Mouse (Mus musculus) midbrain, embryonic 15.5 days (tissue): ENCODE results near the gene Umodl1. TPM values are rescaled to one million over a fixed set of nuclear protein-coding genes. Genes with fewer than 3 reads are reported as not detected.

Experiments used
- ATAC-seq: fragments of 200-750 bp; cut with Nextera tagmentation; replicated peaks from 2 replicates; pipeline ENCODE4 v1.8.0; 2017; ENCODE audit warnings: moderate TSS enrichment
- H3K27ac ChIP-seq: fragments of 300-500 bp; sonication (generic); 2 replicates; pipeline ENCODE4 v1.5.1; 2015; ENCODE audit warnings: mild to moderate bottlenecking, inconsistent platforms
- H3K27me3 ChIP-seq: fragments of 300-500 bp; sonication (generic); replicated peaks from 2 replicates; pipeline ENCODE4 v1.6.1; 2015; ENCODE audit warnings: inconsistent platforms
- H3K36me3 ChIP-seq: fragments of 300-500 bp; sonication (generic); replicated peaks from 2 replicates; pipeline ENCODE4 v1.6.1; 2015; ENCODE audit warnings: inconsistent platforms
- H3K4me1 ChIP-seq: fragments of 300-500 bp; sonication (generic); 2 replicates; pipeline ENCODE4 v1.6.1; 2015; ENCODE audit warnings: inconsistent platforms
- H3K4me2 ChIP-seq: fragments of 300-500 bp; sonication (generic); 2 replicates; pipeline ENCODE4 v1.6.1; 2015; ENCODE audit warnings: inconsistent platforms, mild to moderate bottlenecking, moderate library complexity
- H3K4me3 ChIP-seq: fragments of 300-500 bp; sonication (generic); 2 replicates; pipeline ENCODE4 v1.5.1; 2015; ENCODE audit warnings: mild to moderate bottlenecking, inconsistent platforms
- H3K9ac ChIP-seq: fragments of 300-500 bp; sonication (generic); 2 replicates; pipeline ENCODE4 v1.6.1; 2015; ENCODE audit warnings: mild to moderate bottlenecking, inconsistent platforms
- H3K9me3 ChIP-seq: fragments of 300-500 bp; sonication (generic); 2 replicates; pipeline ENCODE4 v1.6.1; 2016; ENCODE audit warnings: inconsistent platforms
- WGBS: fragments of 180-500 bp; shearing (Covaris S2); methylation state at CpG from one replicate; pipeline ENCODE4 v1.1.7; 2015; ENCODE audit warnings: mixed read lengths; 5-methylcytosine and 5-hydroxymethylcytosine counted together
- microRNA-seq: library from miRNA; unstranded; fragments of <30 nt; microRNA quantifications from one replicate; pipeline ENCODE4, GENCODE M21; 2016
- polyA plus RNA-seq: library from polyadenylated mRNA; unstranded; fragments of >200 nt; fragmentation: Nextera tagmentation; extraction: Ambion mirVana; gene quantifications from 2 replicates; pipeline ENCODE4 v1.2.1, GENCODE M21; 2015

Umodl1 gene
- polyA plus RNA-seq, 1 experiment from 2014 or later, result not detected

- H3K27ac ChIP-seq, result peak overlapping the region; percentile 86
- ATAC-seq, result peak; percentile 66
Observed at GRCm38 (mm10) chr17:31057891-31058744, 103.7 kb downstream of the Umodl1 start.

GRCm38 (mm10) chr17:31058745-31059085 is 104.3 kb downstream of the Umodl1 start:
- Histone ChIP-seq H3K36me3 (no peaks in the 10 kb centered on the region), H3K4me2 (peak overlapping the region; percentile 81), H3K27ac (peak overlapping the region; percentile 86), H3K27me3 (no peaks in the 10 kb centered on the region), H3K4me3 (peak overlapping the region; percentile 61), H3K9me3 (no peaks in the 10 kb centered on the region), H3K9ac (peak overlapping the region; percentile 59), H3K4me1 (peaks cover 34% of the 10 kb centered on the region)
- under 1% methylated on average over 13 of the region's 13 CpGs for WGBS
- peak; percentile 55 for ATAC-seq

More at GRCm38 (mm10) chr17:31057891-31058744, 103.7 kb downstream of the Umodl1 start:
- Histone ChIP-seq H3K4me1 (peaks cover 34% of the 10 kb centered on the region), H3K27me3 (no peaks in the 10 kb centered on the region), H3K36me3 (no peaks in the 10 kb centered on the region), H3K4me3 (peak overlapping the region; percentile 61), H3K9ac (peak overlapping the region; percentile 59), H3K4me2 (peak overlapping the region; percentile 81), H3K9me3 (no peaks in the 10 kb centered on the region)
- under 1% methylated on average over 30 of the region's 31 CpGs for whole genome bisulfite sequencing

- Histone ChIP-seq H3K4me2 (peak overlapping the region; percentile 81; the same call in 1 of the 2 replicates), H3K27ac (0 out of 2 replicates have a peak overlapping the region, but pooled peaks have one; percentile 17), H3K4me3 (no peak overlapping the region), H3K27me3 (no peaks in the 10 kb centered on the region), H3K36me3 (no peaks in the 10 kb centered on the region; the same call in 1 of the 2 replicates), H3K4me1 (peaks cover 34% of the 10 kb centered on the region), H3K9ac (no peak overlapping the region; the same call in 1 of the 2 replicates), H3K9me3 (no peaks in the 10 kb centered on the region)
- WGBS, result 61% methylated on average over 4 of the region's 4 CpGs
- no peak for ATAC-seq
Observed at GRCm38 (mm10) chr17:31060196-31060587, 105.8 kb downstream of the Umodl1 start.

Small RNA genes lying within 50 kb of the gene (microRNA-seq; reads per million reads assigned to microRNA genes)
- gene Gm24026, result not detected

Other genes starting within 250 kb of the Umodl1 start
- gene Glp1r, start 52.8 kb upstream of the Umodl1 start, polyA plus RNA-seq, result 0.71 and 0.75 TPM in 2 replicates
- 22.6 and 23.8 TPM in 2 replicates for gene Abcg1, start 103.0 kb downstream of the Umodl1 start, polyA plus RNA-seq
- 0.40 and 1.4 TPM in 2 replicates for gene Tff3, start 175.0 kb downstream of the Umodl1 start, polyA plus RNA-seq
- not detected in 2 replicates for gene Tff2, start 189.6 kb downstream of the Umodl1 start, polyA plus RNA-seq
- not detected in 2 replicates for gene Tff1, start 210.6 kb downstream of the Umodl1 start, polyA plus RNA-seq
- 0.08 TPM in 1 of 2 replicates, not detected in the other for gene Tmprss3, start 244.3 kb downstream of the Umodl1 start, polyA plus RNA-seq